Mouse (Mus musculus): Measurements from ENCODE around the gene Hist3h2a.

DNA sequence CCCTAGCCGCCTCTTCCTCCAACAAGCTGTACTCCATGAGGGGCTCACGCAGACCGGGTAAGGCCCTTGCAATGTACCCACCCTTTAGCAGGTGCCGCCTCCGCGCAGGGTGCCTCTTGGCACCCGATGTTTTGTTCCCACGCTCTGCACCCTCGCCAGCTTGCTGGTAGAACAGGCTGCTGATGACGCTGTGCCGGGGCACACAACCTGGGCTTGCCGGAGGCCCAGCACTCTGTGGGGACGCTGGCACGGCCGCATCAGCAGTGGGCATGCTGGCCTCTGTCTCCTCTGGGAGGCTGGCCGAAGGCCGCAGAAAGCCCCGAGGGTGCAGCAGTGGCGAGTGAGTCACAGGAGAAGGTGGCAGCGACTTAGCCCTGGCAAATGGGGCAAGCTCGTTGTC lies 46.1 kb downstream of the Hist3h2a start:
- TF ChIP-seq CTCF (IDR thresholded peaks at IDR 0.05; ENCODE audit: low read depth) = no peak
- no peak for TF ChIP-seq EP300 (optimal IDR thresholded peaks at IDR 0.05)

Data from stomach, postnatal 0 days (tissue).